Mouse (Mus musculus): ENCODE data around the gene Myh9.

DNA sequence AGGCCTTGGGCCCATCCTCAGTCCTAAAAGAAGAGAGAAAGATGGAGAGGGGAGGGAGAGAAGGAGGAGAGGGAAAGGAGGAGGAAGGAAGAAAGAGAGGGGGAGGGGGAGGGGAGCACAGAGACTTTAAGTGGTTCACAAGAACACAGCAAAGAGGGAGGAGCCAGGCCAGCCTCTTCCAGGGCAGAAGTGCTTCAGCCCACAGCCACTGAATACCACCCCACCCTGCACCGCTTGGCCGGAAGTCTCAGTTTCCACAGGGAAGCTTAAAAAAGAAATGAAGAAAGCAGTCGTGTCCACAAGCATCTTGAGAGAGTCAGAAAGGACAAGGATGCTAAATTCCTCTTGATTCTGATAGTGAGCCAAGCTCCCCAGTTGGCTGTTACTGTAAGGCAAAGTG, 9.2 kb upstream of the Myh9 start:
- no peak for TF ChIP-seq CTCF (IDR thresholded peaks at IDR 0.05; ENCODE audit: borderline replicate concordance, extremely low read depth, insufficient read depth, insufficient read length)
- no peak for TF ChIP-seq POLR2A (IDR thresholded peaks at IDR 0.05; ENCODE audit: borderline replicate concordance, extremely low read depth, insufficient read depth, insufficient read length, poor library complexity, severe bottlenecking)

Data from brain, embryonic 14.5 days (tissue).